Mouse (Mus musculus): ENCODE results near the gene Rassf1.
A peak's percentile ranks its signal among the peaks of the same experiment; 100 is the strongest.

Gene Rassf1

GRCm38 (mm10) chr9:107579023-107579900 lies 27.9 kb downstream of the Rassf1 start:
- no peak for DNase-seq (ENCODE audit: low spot score in 2 of 2)

GRCm38 (mm10) chr9:107580501-107581317 lies 29.4 kb downstream of the Rassf1 start, which contains the start of gene Hyal3:
Gene Hyal3, plus strand, starts transcription at chr9:107580818.
- peak; percentile 87 to 91 for DNase-seq (ENCODE audit: low spot score in 2 of 2)

GRCm38 (mm10) chr9:107581584-107581983 lies 30.2 kb downstream of the Rassf1 start:
- DNase-seq (ENCODE audit: low spot score in 2 of 2): no peak

GRCm38 (mm10) chr9:107582509-107583062 lies 31.2 kb downstream of the Rassf1 start:
- DNase-seq (ENCODE audit: low spot score in 2 of 2): no peak

- DNase-seq (ENCODE audit: low spot score in 2 of 2): no peak
Observed at GRCm38 (mm10) chr9:107583174-107583573, 31.8 kb downstream of the Rassf1 start.

GRCm38 (mm10) chr9:107586504-107586903 lies 35.1 kb downstream of the Rassf1 start:
- DNase-seq (ENCODE audit: low spot score in 2 of 2): no peak

- DNase-seq (ENCODE audit: low spot score in 2 of 2): peak; percentile 92 to 94
Observed at GRCm38 (mm10) chr9:107586974-107587832, 35.8 kb downstream of the Rassf1 start, which contains the start of gene Ifrd2. Gene Ifrd2, plus strand, starts transcription at chr9:107587642.

GRCm38 (mm10) chr9:107587833-107588639 lies 36.7 kb downstream of the Rassf1 start:
- DNase-seq (ENCODE audit: low spot score in 2 of 2): no peak

- DNase-seq (ENCODE audit: low spot score in 2 of 2): no peak
Observed at GRCm38 (mm10) chr9:107590058-107590772, 38.9 kb downstream of the Rassf1 start.

GRCm38 (mm10) chr9:107590773-107591060 lies 39.4 kb downstream of the Rassf1 start:
- DNase-seq (ENCODE audit: low spot score in 2 of 2): no peak

- no peak for DNase-seq (ENCODE audit: low spot score in 2 of 2)
Observed at GRCm38 (mm10) chr9:107593101-107593976, 42.0 kb downstream of the Rassf1 start.

GRCm38 (mm10) chr9:107594281-107595062 lies 43.1 kb downstream of the Rassf1 start:
- no peak for DNase-seq (ENCODE audit: low spot score in 2 of 2)

GRCm38 (mm10) chr9:107596619-107597569 lies 45.5 kb downstream of the Rassf1 start:
- DNase-seq (ENCODE audit: low spot score in 2 of 2): no peak

GRCm38 (mm10) chr9:107598385-107598784 lies 47.0 kb downstream of the Rassf1 start:
- no peak for DNase-seq (ENCODE audit: low spot score in 2 of 2)

GRCm38 (mm10) chr9:107599433-107599832 lies 48.1 kb downstream of the Rassf1 start:
- no peak for DNase-seq (ENCODE audit: low spot score in 2 of 2)

GRCm38 (mm10) chr9:107599842-107600241 lies 48.5 kb downstream of the Rassf1 start:
- DNase-seq (ENCODE audit: low spot score in 2 of 2): no peak

- DNase-seq (ENCODE audit: low spot score in 2 of 2): no peak
Observed at GRCm38 (mm10) chr9:107600745-107601144, 49.4 kb downstream of the Rassf1 start.

All from urinary bladder, postnatal 4 days (tissue).